Mouse (Mus musculus) intestine, embryonic 14.5 days (tissue): ENCODE results near the gene Ak3. TPM values are rescaled to one million over a fixed set of nuclear protein-coding genes. Genes with fewer than 3 reads are reported as not detected.
A peak's percentile ranks its signal among the peaks of the same experiment; 100 is the strongest.

Source experiments
- ATAC-seq: fragments of 200-750 bp; cut with Nextera tagmentation; replicated peaks from 2 replicates; pipeline ENCODE4 v1.8.0; 2017; ENCODE audit warnings: low read depth, moderate number of reproducible peaks, moderate TSS enrichment, moderate library complexity; ENCODE audit not compliant: low FRiP score, low TSS enrichment
- DNase-seq: peaks from one replicate; pipeline ENCODE4 v3.0.0-alpha.2; 2018; ENCODE audit warnings: low spot score
- H3K27ac ChIP-seq: fragments of 300-500 bp; sonication (generic); 2 replicates; pipeline ENCODE4 v1.5.1; 2014; ENCODE audit warnings: low read depth, mild to moderate bottlenecking, control low read depth
- H3K27me3 ChIP-seq: fragments of 300-500 bp; sonication (generic); replicated peaks from 2 replicates; pipeline ENCODE4 v1.6.1; 2014; ENCODE audit warnings: low read length, control low read depth; ENCODE audit not compliant: control insufficient read depth, insufficient read depth
- H3K36me3 ChIP-seq: fragments of 300-500 bp; sonication (generic); 2 replicates; pipeline ENCODE4 v1.6.1; 2014; ENCODE audit warnings: low read length, control low read depth; ENCODE audit not compliant: control insufficient read depth, insufficient read depth
- H3K4me1 ChIP-seq: fragments of 300-500 bp; sonication (generic); replicated peaks from 2 replicates; pipeline ENCODE4 v1.6.1; 2014; ENCODE audit warnings: low read length, control low read depth, mixed read lengths; ENCODE audit not compliant: control insufficient read depth, insufficient read depth
- H3K4me2 ChIP-seq: fragments of 300-500 bp; sonication (generic); 2 replicates; pipeline ENCODE4 v1.6.1; 2014; ENCODE audit warnings: low read length
- H3K4me3 ChIP-seq: fragments of 300-500 bp; sonication (generic); 2 replicates; pipeline ENCODE4 v1.5.1; 2014; ENCODE audit warnings: low read depth, low read length, control low read depth, mixed read lengths
- H3K9ac ChIP-seq: fragments of 300-500 bp; sonication (generic); 2 replicates; pipeline ENCODE4 v1.6.1; 2014; ENCODE audit warnings: mild to moderate bottlenecking, low read length
- H3K9me3 ChIP-seq: fragments of 300-500 bp; sonication (generic); 2 replicates; pipeline ENCODE4 v1.6.1; 2016; ENCODE audit warnings: low read length, control low read depth; ENCODE audit not compliant: control insufficient read depth
- WGBS: fragments of 180-500 bp; shearing (Covaris S2); extraction: QIAGEN DNeasy Blood & Tissue Kit; methylation state at CpG from one replicate; pipeline ENCODE4 v1.1.7; 2014; 5-methylcytosine and 5-hydroxymethylcytosine counted together
- polyA plus RNA-seq: library from polyadenylated mRNA; unstranded; fragments of >200 nt; fragmentation: Nextera tagmentation; extraction: Ambion mirVana; gene quantifications from 2 replicates; pipeline ENCODE4 v1.2.1, GENCODE M21; 2014

Gene Ak3
- polyA plus RNA-seq, 1 experiment from 2014 or later: 88.3 TPM

- Histone ChIP-seq H3K27ac (no peak overlapping the region), H3K27me3 (no peaks in the 10 kb centered on the region), H3K4me2 (no peak overlapping the region), H3K4me3 (no peak overlapping the region), H3K9me3 (no peaks in the 10 kb centered on the region), H3K4me1 (peaks cover 10% of the 10 kb centered on the region), H3K9ac (no peak overlapping the region), H3K36me3 (no peaks in the 10 kb centered on the region)
- 80% methylated on average over 12 of the region's 12 CpGs for WGBS
- no peak for ATAC-seq
- DNase-seq: no peak
Measured at GRCm38 (mm10) chr19:29049401-29050075, 1.8 kb upstream of the Ak3 start.

DNA sequence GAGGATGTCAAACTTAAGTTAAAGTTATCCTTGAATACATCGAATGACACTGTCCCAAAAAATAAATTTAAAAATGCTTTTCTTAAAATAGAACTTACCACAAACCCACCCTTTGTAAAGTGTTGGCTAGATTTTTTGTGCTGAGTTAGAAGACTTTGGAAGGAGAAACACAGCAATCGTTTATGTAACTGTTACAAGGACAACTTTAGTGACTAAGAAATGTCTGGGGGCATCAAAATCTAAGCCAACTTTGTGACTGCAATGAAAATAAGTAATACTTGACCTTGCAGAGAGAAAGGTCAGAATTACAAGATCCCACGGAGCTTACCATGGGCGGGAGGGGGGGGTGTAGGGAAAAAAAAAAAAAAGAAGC, 814 bp downstream of the Ak3 start:
- peak overlapping the region; percentile 94 for H3K9ac ChIP-seq
- H3K27ac ChIP-seq: no peak overlapping the region
- peak overlapping the region; percentile 70 for H3K4me2 ChIP-seq
- H3K4me1 ChIP-seq: peaks cover 18% of the 10 kb centered on the region
- DNase-seq (no peak), ATAC-seq (no peak)
- 23% methylated on average over 4 of the region's 4 CpGs for WGBS
- no peaks in the 10 kb centered on the region for H3K9me3 ChIP-seq
- H3K4me3 ChIP-seq: peak overlapping the region; percentile 96
- no peaks in the 10 kb centered on the region for H3K36me3 ChIP-seq
- H3K27me3 ChIP-seq: no peaks in the 10 kb centered on the region

GRCm38 (mm10) chr19:29045956-29046650, 1.7 kb downstream of the Ak3 start:
- H3K4me3 ChIP-seq: peak overlapping the region; percentile 96
- DNase-seq (no peak), ATAC-seq (no peak)
- H3K36me3 ChIP-seq: no peaks in the 10 kb centered on the region
- H3K4me1 ChIP-seq: peaks cover 18% of the 10 kb centered on the region
- H3K27ac ChIP-seq: no peak overlapping the region
- H3K4me2 ChIP-seq: peak overlapping the region; percentile 70
- H3K9ac ChIP-seq: no peak overlapping the region
- H3K27me3 ChIP-seq: no peaks in the 10 kb centered on the region
- 34% methylated on average over 15 of the region's 15 CpGs for WGBS
- H3K9me3 ChIP-seq: no peaks in the 10 kb centered on the region

GRCm38 (mm10) chr19:29045369-29045768, 2.4 kb downstream of the Ak3 start:
- Histone ChIP-seq H3K4me1 (peaks cover 18% of the 10 kb centered on the region), H3K27me3 (no peaks in the 10 kb centered on the region), H3K4me3 (0 out of 2 replicates have a peak overlapping the region, but pooled peaks have one; percentile 0), H3K27ac (no peak overlapping the region), H3K4me2 (0 out of 2 replicates have a peak overlapping the region, but pooled peaks have one; percentile 70), H3K9ac (no peak overlapping the region), H3K9me3 (no peaks in the 10 kb centered on the region), H3K36me3 (no peaks in the 10 kb centered on the region)
- WGBS: 47% methylated on average over 4 of the region's 4 CpGs
- DNase-seq (no peak), ATAC-seq (no peak)

DNA sequence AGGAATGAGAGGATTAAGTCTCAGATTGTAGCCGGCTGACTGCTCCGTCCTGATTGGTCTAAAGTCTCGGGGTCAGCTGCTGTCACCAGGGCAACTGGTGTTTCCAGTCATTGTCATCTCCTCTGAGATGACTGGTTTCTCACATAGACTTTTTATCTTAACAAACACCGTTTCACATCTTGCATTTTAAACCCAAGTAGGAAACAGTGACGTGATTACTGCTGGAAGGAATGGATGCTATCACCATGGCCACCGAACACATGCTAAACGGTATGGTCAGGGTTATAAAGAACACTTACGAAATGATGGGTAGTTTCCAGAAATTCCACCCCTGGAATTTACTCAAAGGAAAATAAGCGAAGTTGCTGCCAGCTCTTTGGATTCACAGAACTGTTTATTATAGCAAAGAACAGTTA, 3.4 kb downstream of the Ak3 start:
- WGBS: 46% methylated on average over 9 of the region's 9 CpGs
- no peak overlapping the region for H3K4me2 ChIP-seq
- H3K9me3 ChIP-seq: no peaks in the 10 kb centered on the region; the same call in 1 of the 2 replicates
- no peaks in the 10 kb centered on the region for H3K27me3 ChIP-seq
- no peak overlapping the region for H3K27ac ChIP-seq
- no peak overlapping the region for H3K4me3 ChIP-seq
- DNase-seq (no peak), ATAC-seq (no peak)
- H3K9ac ChIP-seq: no peak overlapping the region
- H3K4me1 ChIP-seq: peaks cover 18% of the 10 kb centered on the region
- H3K36me3 ChIP-seq: no peaks in the 10 kb centered on the region

GRCm38 (mm10) chr19:29042647-29043046, 5.1 kb downstream of the Ak3 start:
- no peak overlapping the region for H3K4me2 ChIP-seq
- no peaks in the 10 kb centered on the region; the same call in 1 of the 2 replicates for H3K9me3 ChIP-seq
- H3K9ac ChIP-seq: no peak overlapping the region
- DNase-seq (no peak), ATAC-seq (no peak)
- H3K36me3 ChIP-seq: peaks cover 1% of the 10 kb centered on the region; the same call in 1 of the 2 replicates
- no peak overlapping the region for H3K4me3 ChIP-seq
- H3K4me1 ChIP-seq: peaks cover 18% of the 10 kb centered on the region
- H3K27ac ChIP-seq: no peak overlapping the region
- WGBS: 78% methylated on average over 9 of the region's 9 CpGs
- H3K27me3 ChIP-seq: no peaks in the 10 kb centered on the region

GRCm38 (mm10) chr19:29042143-29042542, 5.6 kb downstream of the Ak3 start:
- Histone ChIP-seq H3K27ac (no peak overlapping the region), H3K4me3 (no peak overlapping the region), H3K4me1 (peaks cover 18% of the 10 kb centered on the region), H3K9me3 (no peaks in the 10 kb centered on the region; the same call in 1 of the 2 replicates), H3K27me3 (no peaks in the 10 kb centered on the region), H3K4me2 (no peak overlapping the region), H3K36me3 (peaks cover 6% of the 10 kb centered on the region), H3K9ac (no peak overlapping the region)
- DNase-seq: no peak
- no peak for ATAC-seq
- 81% methylated on average over 6 of the region's 6 CpGs for WGBS

DNA sequence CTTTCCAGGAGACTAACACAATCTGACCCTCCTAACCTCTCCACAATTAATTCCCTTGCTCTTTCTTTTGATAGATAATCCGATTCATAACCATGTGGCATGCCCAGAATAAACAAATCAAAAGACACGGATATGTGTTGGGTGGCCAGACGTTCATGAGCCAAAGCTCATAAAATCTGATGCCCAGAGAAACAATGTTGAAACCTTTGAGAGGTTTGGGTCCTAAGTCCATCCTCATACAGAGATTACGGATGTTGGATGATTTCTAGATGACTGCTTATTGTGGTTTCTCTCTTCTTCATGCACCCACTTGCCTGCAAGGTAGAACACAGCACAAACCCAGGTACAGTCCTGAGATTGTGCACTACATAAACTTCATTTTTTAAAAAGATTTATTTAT, 7.6 kb downstream of the Ak3 start:
- DNase-seq (no peak), ATAC-seq (no peak)
- no peak overlapping the region for H3K9ac ChIP-seq
- WGBS: 80% methylated on average over 4 of the region's 4 CpGs
- no peak overlapping the region for H3K4me3 ChIP-seq
- peaks cover 10% of the 10 kb centered on the region; the same call in 1 of the 2 replicates for H3K4me1 ChIP-seq
- no peaks in the 10 kb centered on the region; the same call in 1 of the 2 replicates for H3K9me3 ChIP-seq
- H3K36me3 ChIP-seq: peaks cover 13% of the 10 kb centered on the region
- H3K27me3 ChIP-seq: no peaks in the 10 kb centered on the region
- H3K4me2 ChIP-seq: no peak overlapping the region
- no peak overlapping the region for H3K27ac ChIP-seq
